Mouse (Mus musculus): ENCODE data around the gene Kctd7. TPM values are rescaled to one million over a fixed set of nuclear protein-coding genes. Genes with fewer than 3 reads are reported as not detected.

Gene Kctd7
- 1.2 TPM for polyA plus RNA-seq (2014; fragmentation: Illumina TruSeq; extraction: RNeasy Lipid Tissue Mini Kit (QIAGEN cat#74804); ENCODE audit: low read depth, low replicate concordance)

DNA sequence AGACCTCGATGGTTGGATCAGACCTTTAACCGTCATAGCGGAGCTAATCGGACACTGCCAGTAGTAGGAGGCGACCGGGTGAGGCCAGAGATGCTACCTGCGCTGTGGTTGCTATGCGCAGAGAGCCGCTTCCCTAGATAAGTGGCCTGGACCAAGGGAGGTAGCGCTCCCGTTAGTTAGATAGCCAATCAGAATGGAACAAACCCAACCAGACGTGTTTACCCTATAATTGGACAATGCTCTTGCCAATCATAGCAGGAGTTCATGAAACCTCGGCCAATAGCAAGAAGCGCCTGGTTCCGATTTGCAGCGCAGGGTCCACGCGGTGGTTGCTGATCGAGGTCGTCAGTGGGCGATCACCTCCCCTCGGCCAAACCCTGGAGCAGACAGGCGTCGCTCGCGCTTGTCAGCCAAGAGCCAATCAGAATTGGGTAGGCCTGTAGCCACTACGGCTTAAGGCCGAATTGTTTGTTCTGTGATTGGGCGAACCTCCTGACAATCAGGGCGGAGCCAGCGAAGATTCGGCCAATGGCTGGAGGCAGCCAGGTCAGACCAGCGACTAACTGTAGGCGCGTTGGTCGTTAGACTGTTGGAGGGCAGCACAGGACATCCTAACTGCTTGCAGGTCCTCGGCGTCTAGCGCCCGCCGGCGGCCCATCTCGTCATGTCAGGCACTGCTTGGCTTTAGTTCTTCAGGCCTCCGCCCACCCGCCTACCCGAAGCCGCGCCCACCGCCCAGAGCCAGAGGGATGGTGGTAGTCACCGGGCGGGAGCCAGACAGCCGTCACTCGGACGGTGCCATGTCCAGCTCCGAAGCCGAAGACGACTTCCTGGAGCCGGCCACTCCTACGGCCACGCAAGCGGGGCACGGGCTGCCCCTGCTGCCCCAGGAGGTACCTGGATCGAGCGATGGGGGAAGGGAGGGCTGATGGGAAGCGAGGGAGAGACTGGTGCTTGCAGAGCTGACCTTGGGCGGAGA is at the start of gene Kctd7:
Gene Kctd7, plus strand, starts transcription at position 528 of the 979 bp plus-strand sequence.

DNA sequence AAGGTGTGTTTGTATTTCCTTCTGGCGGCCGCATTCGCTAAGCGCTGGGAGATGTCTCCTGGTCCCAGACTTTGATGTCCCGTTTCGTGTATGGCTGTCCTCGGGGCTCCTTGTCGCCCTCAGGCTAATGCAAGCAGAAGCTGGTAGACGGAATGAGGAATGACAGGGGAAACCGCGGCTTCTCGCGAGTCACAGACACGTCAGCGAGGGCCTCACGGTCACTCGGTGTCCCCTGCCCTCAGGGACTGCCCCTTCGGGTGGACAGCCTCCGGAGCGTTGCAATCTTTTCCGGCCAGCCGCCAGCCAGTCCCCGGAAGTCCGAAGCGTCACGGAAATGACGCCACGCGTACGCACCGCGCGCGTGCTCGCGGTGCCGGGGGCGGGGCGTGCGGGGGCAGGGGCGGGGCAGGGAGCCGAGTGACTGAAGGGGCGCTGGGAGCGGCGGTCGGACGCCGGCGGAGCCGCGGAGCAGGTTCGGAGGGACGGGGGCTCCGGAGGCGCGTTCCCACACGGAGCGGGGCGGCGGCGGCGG is 26.8 kb downstream of the Kctd7 start, which contains the start of gene Rabgef1:
Gene Rabgef1, plus strand, starts transcription at position 376 of the 532 bp plus-strand sequence.

Other genes starting within 250 kb of the Kctd7 start
- gene Zbed5, start 249.1 kb upstream of the Kctd7 start, polyA plus RNA-seq (2014; fragmentation: Illumina TruSeq; extraction: RNeasy Lipid Tissue Mini Kit (QIAGEN cat#74804); ENCODE audit: low read depth, low replicate concordance) = 2.1 TPM
- 0.36 TPM for gene Phkg1, start 246.3 kb upstream of the Kctd7 start, polyA plus RNA-seq (2014; fragmentation: Illumina TruSeq; extraction: RNeasy Lipid Tissue Mini Kit (QIAGEN cat#74804); ENCODE audit: low read depth, low replicate concordance)
- gene Nupr1l, start 236.3 kb upstream of the Kctd7 start, polyA plus RNA-seq (2014; fragmentation: Illumina TruSeq; extraction: RNeasy Lipid Tissue Mini Kit (QIAGEN cat#74804); ENCODE audit: low read depth, low replicate concordance) = 5.8 TPM
- gene Vkorc1l1, start 202.9 kb upstream of the Kctd7 start, polyA plus RNA-seq (2014; fragmentation: Illumina TruSeq; extraction: RNeasy Lipid Tissue Mini Kit (QIAGEN cat#74804); ENCODE audit: low read depth, low replicate concordance) = 48.9 TPM
- gene Gusb, start 141.8 kb upstream of the Kctd7 start, polyA plus RNA-seq (2014; fragmentation: Illumina TruSeq; extraction: RNeasy Lipid Tissue Mini Kit (QIAGEN cat#74804); ENCODE audit: low read depth, low replicate concordance) = 13.2 TPM
- gene Asl, start 115.6 kb upstream of the Kctd7 start, polyA plus RNA-seq (2014; fragmentation: Illumina TruSeq; extraction: RNeasy Lipid Tissue Mini Kit (QIAGEN cat#74804); ENCODE audit: low read depth, low replicate concordance) = 15.5 TPM
- 16.0 TPM for gene Crcp, start 115.6 kb upstream of the Kctd7 start, polyA plus RNA-seq (2014; fragmentation: Illumina TruSeq; extraction: RNeasy Lipid Tissue Mini Kit (QIAGEN cat#74804); ENCODE audit: low read depth, low replicate concordance)
- 6.8 TPM for gene Tpst1, start 71.5 kb upstream of the Kctd7 start, polyA plus RNA-seq (2014; fragmentation: Illumina TruSeq; extraction: RNeasy Lipid Tissue Mini Kit (QIAGEN cat#74804); ENCODE audit: low read depth, low replicate concordance)
- 25.6 TPM for gene Rabgef1, start 26.9 kb downstream of the Kctd7 start, polyA plus RNA-seq (2014; fragmentation: Illumina TruSeq; extraction: RNeasy Lipid Tissue Mini Kit (QIAGEN cat#74804); ENCODE audit: low read depth, low replicate concordance)
- 33.4 TPM for gene Tmem248, start 72.2 kb downstream of the Kctd7 start, polyA plus RNA-seq (2014; fragmentation: Illumina TruSeq; extraction: RNeasy Lipid Tissue Mini Kit (QIAGEN cat#74804); ENCODE audit: low read depth, low replicate concordance)
- gene Sbds, start 110.7 kb downstream of the Kctd7 start, polyA plus RNA-seq (2014; fragmentation: Illumina TruSeq; extraction: RNeasy Lipid Tissue Mini Kit (QIAGEN cat#74804); ENCODE audit: low read depth, low replicate concordance) = 88.7 TPM
- gene Tyw1, start 110.8 kb downstream of the Kctd7 start, polyA plus RNA-seq (2014; fragmentation: Illumina TruSeq; extraction: RNeasy Lipid Tissue Mini Kit (QIAGEN cat#74804); ENCODE audit: low read depth, low replicate concordance) = 1.6 TPM
- 0.08 TPM for gene Caln1, start 224.6 kb downstream of the Kctd7 start, polyA plus RNA-seq (2014; fragmentation: Illumina TruSeq; extraction: RNeasy Lipid Tissue Mini Kit (QIAGEN cat#74804); ENCODE audit: low read depth, low replicate concordance)
- gene A330070K13Rik, start 239.8 kb downstream of the Kctd7 start, polyA plus RNA-seq (2014; fragmentation: Illumina TruSeq; extraction: RNeasy Lipid Tissue Mini Kit (QIAGEN cat#74804); ENCODE audit: low read depth, low replicate concordance) = not detected

All from kidney, adult 10 weeks (tissue).